Mouse (Mus musculus) neutrophil, adult 5-6 weeks (primary cell): Measurements from ENCODE around the gene Samt2. TPM values are rescaled to one million over a fixed set of nuclear protein-coding genes. Genes with fewer than 3 reads are reported as not detected.
"Not testable (repeated sequence)": the region's sequence is repeated elsewhere in the genome, so short reads cannot be mapped to it uniquely, and the experiment has no call there.

ENCODE experiments used
- ATAC-seq: fragments of 151-379, 151-347 bp; 2 replicates; pipeline ENCODE4 v1.8.0; 2017; ENCODE audit warnings: mild to moderate bottlenecking, moderate TSS enrichment; ENCODE audit not compliant: insufficient number of reproducible peaks, poor library complexity, low FRiP score, severe bottlenecking; ENCODE audit errors: extremely low read depth
- total RNA-seq: library from RNA; stranded (forward); fragments of 200-1000 nt; gene quantifications from 2 replicates; pipeline ENCODE4 v1.2.3, GENCODE M21; 2017

Gene Samt2
- not detected in 2 replicates for total RNA-seq

GRCm38 (mm10) chrX:154579260-154579659, at the start of gene Samt2:
Gene Samt2 (minus strand): TSS chrX:154579360.
- not testable (repeated sequence) for ATAC-seq

Other genes with a start within 250 kb of the Samt2 start
- not detected in 2 replicates for gene 4930524N10Rik, start 236.0 kb downstream of the Samt2 start, total RNA-seq
- gene Samt4, start 97.4 kb downstream of the Samt2 start, total RNA-seq, result not detected in 2 replicates